Mouse (Mus musculus) hindbrain, embryonic 10.5 days (tissue): ENCODE measurements at regions not wholly inside any gene's neighbourhood (a gene's known extent, or its start where the extent isn't known, plus 50 kb on each side); places are given as distances from the start of the nearest gene placed in this dataset.

Experiments
- DNase-seq: peaks from one replicate; pipeline ENCODE4 v3.0.0-alpha.2; 2017; ENCODE audit warnings: low spot score
- H3K27ac ChIP-seq: fragments of 300-500 bp; sonication (generic); 2 replicates; pipeline ENCODE4 v1.5.1; 2016; ENCODE audit warnings: mild to moderate bottlenecking, moderate library complexity
- H3K27me3 ChIP-seq: fragments of 300-500 bp; sonication (generic); 2 replicates; pipeline ENCODE4 v1.6.1; 2016; ENCODE audit warnings: mild to moderate bottlenecking; ENCODE audit not compliant: poor library complexity, insufficient read depth, severe bottlenecking
- H3K36me3 ChIP-seq: fragments of 300-500 bp; sonication (generic); 2 replicates; pipeline ENCODE4 v1.6.1; 2016; ENCODE audit warnings: mild to moderate bottlenecking, moderate library complexity
- H3K4me1 ChIP-seq: fragments of 300-500 bp; sonication (generic); replicated peaks from 2 replicates; pipeline ENCODE4 v1.6.1; 2016; ENCODE audit warnings: mild to moderate bottlenecking
- H3K4me3 ChIP-seq: fragments of 300-500 bp; sonication (generic); 2 replicates; pipeline ENCODE4 v1.5.1; 2016; ENCODE audit warnings: mild to moderate bottlenecking, moderate library complexity
- H3K9me3 ChIP-seq: fragments of 300-500 bp; sonication (generic); 2 replicates; pipeline ENCODE4 v1.6.1; 2016; ENCODE audit warnings: mild to moderate bottlenecking, moderate library complexity
- WGBS: fragments of 180-500 bp; shearing (Covaris S2); methylation state at CpG from one replicate; pipeline ENCODE4 v1.1.7; 2016; 5-methylcytosine and 5-hydroxymethylcytosine counted together

- no peaks in the 10 kb centered on the region for H3K36me3 ChIP-seq
- peaks cover 17% of the 10 kb centered on the region for H3K4me1 ChIP-seq
- no peaks in the 10 kb centered on the region for H3K27me3 ChIP-seq
- DNase-seq = no peak
- H3K27ac ChIP-seq = no peak overlapping the region
- H3K9me3 ChIP-seq = peaks cover 9% of the 10 kb centered on the region; the same call in 1 of the 2 replicates
- no peak overlapping the region for H3K4me3 ChIP-seq
- WGBS = 51% methylated on average over 8 of the region's 8 CpGs
These were observed 249.5 kb downstream of the Gm49356 start for GRCm38 (mm10) chr15:59138393-59139107.

- Histone ChIP-seq H3K36me3 (no peaks in the 10 kb centered on the region), H3K9me3 (0 out of 2 replicates have a peak, but pooled peaks cover 3% of the 10 kb centered on the region), H3K27me3 (no peaks in the 10 kb centered on the region), H3K4me1 (peaks cover 28% of the 10 kb centered on the region), H3K4me3 (no peak overlapping the region), H3K27ac (no peak overlapping the region)
- 86% methylated on average over 4 of the region's 4 CpGs for WGBS
- no peak for DNase-seq
These were observed 252.5 kb downstream of the Gm49356 start for GRCm38 (mm10) chr15:59141621-59142020.

GRCm38 (mm10) chr15:59142481-59142880 is 253.4 kb downstream of the Gm49356 start:
- Histone ChIP-seq H3K27me3 (no peaks in the 10 kb centered on the region), H3K9me3 (no peaks in the 10 kb centered on the region), H3K4me1 (peaks cover 28% of the 10 kb centered on the region), H3K27ac (no peak overlapping the region), H3K4me3 (no peak overlapping the region), H3K36me3 (no peaks in the 10 kb centered on the region)
- 82% methylated on average over 9 of the region's 9 CpGs for WGBS
- DNase-seq = no peak

GRCm38 (mm10) chr15:59143891-59144290 is 254.8 kb downstream of the Gm49356 start:
- H3K36me3 ChIP-seq = no peaks in the 10 kb centered on the region
- no peak overlapping the region for H3K27ac ChIP-seq
- H3K9me3 ChIP-seq = no peaks in the 10 kb centered on the region
- WGBS = 90% methylated on average over 1 of the region's 1 CpGs
- peaks cover 14% of the 10 kb centered on the region for H3K4me1 ChIP-seq
- DNase-seq = no peak
- no peak overlapping the region for H3K4me3 ChIP-seq
- no peaks in the 10 kb centered on the region for H3K27me3 ChIP-seq

- Histone ChIP-seq H3K9me3 (no peaks in the 10 kb centered on the region), H3K27ac (peak overlapping the region; percentile 73), H3K27me3 (no peaks in the 10 kb centered on the region), H3K36me3 (no peaks in the 10 kb centered on the region), H3K4me1 (peaks cover 13% of the 10 kb centered on the region), H3K4me3 (no peak overlapping the region)
- 73% methylated on average over 5 of the region's 5 CpGs for WGBS
- DNase-seq = no peak
These were observed 256.6 kb downstream of the Gm49356 start for GRCm38 (mm10) chr15:59145679-59146078.

- peak overlapping the region; percentile 73; the same call in 1 of the 2 replicates for H3K27ac ChIP-seq
These were observed 257.0 kb downstream of the Gm49356 start for GRCm38 (mm10) chr15:59146111-59146510.

GRCm38 (mm10) chr15:59146586-59147085 is 257.5 kb downstream of the Gm49356 start:
- Histone ChIP-seq H3K9me3 (no peaks in the 10 kb centered on the region), H3K4me1 (peaks cover 13% of the 10 kb centered on the region), H3K36me3 (no peaks in the 10 kb centered on the region), H3K4me3 (no peak overlapping the region), H3K27me3 (no peaks in the 10 kb centered on the region), H3K27ac (0 out of 2 replicates have a peak overlapping the region, but pooled peaks have one; percentile 37)
- WGBS = 28% methylated on average over 9 of the region's 11 CpGs
- DNase-seq = peak; percentile 47

More at GRCm38 (mm10) chr15:59146111-59146510, 257.0 kb downstream of the Gm49356 start:
- Histone ChIP-seq H3K4me3 (no peak overlapping the region), H3K9me3 (no peaks in the 10 kb centered on the region), H3K36me3 (no peaks in the 10 kb centered on the region), H3K4me1 (peaks cover 13% of the 10 kb centered on the region), H3K27me3 (no peaks in the 10 kb centered on the region)
- no peak for DNase-seq
- WGBS = 82% methylated on average over 19 of the region's 19 CpGs

- WGBS = 91% methylated on average over 5 of the region's 5 CpGs
- no peak overlapping the region for H3K27ac ChIP-seq
- H3K36me3 ChIP-seq = no peaks in the 10 kb centered on the region
- no peaks in the 10 kb centered on the region for H3K27me3 ChIP-seq
- no peak overlapping the region for H3K4me3 ChIP-seq
- H3K4me1 ChIP-seq = peaks cover 15% of the 10 kb centered on the region
- H3K9me3 ChIP-seq = no peaks in the 10 kb centered on the region
- no peak for DNase-seq
These were observed 259.4 kb downstream of the Gm49356 start for GRCm38 (mm10) chr15:59148531-59148930.

GRCm38 (mm10) chr15:59151506-59151905 is 262.4 kb downstream of the Gm49356 start:
- no peaks in the 10 kb centered on the region for H3K9me3 ChIP-seq
- DNase-seq = no peak
- peaks cover 8% of the 10 kb centered on the region; the same call in 1 of the 2 replicates for H3K27me3 ChIP-seq
- H3K27ac ChIP-seq = no peak overlapping the region
- no peaks in the 10 kb centered on the region for H3K36me3 ChIP-seq
- H3K4me3 ChIP-seq = no peak overlapping the region
- H3K4me1 ChIP-seq = peaks cover 24% of the 10 kb centered on the region
- 90% methylated on average over 5 of the region's 5 CpGs for WGBS

- no peak for DNase-seq
- Histone ChIP-seq H3K27me3 (peaks cover 8% of the 10 kb centered on the region; the same call in 1 of the 2 replicates), H3K9me3 (no peaks in the 10 kb centered on the region), H3K4me1 (peaks cover 20% of the 10 kb centered on the region), H3K27ac (no peak overlapping the region), H3K4me3 (no peak overlapping the region), H3K36me3 (no peaks in the 10 kb centered on the region)
- 89% methylated on average over 6 of the region's 6 CpGs for WGBS
These were observed 263.8 kb downstream of the Gm49356 start for GRCm38 (mm10) chr15:59152786-59153388.

- no peak for DNase-seq
- Histone ChIP-seq H3K36me3 (no peaks in the 10 kb centered on the region), H3K9me3 (no peaks in the 10 kb centered on the region), H3K4me1 (peaks cover 20% of the 10 kb centered on the region), H3K27ac (peak overlapping the region; percentile 78), H3K27me3 (peaks cover 8% of the 10 kb centered on the region; the same call in 1 of the 2 replicates), H3K4me3 (no peak overlapping the region)
- 51% methylated on average over 16 of the region's 16 CpGs for WGBS
These were observed 264.5 kb downstream of the Gm49356 start for GRCm38 (mm10) chr15:59153416-59154250.

GRCm38 (mm10) chr15:59154407-59155288 is 265.6 kb downstream of the Gm49356 start:
- peak; percentile 21 for DNase-seq
- Histone ChIP-seq H3K27me3 (peaks cover 8% of the 10 kb centered on the region; the same call in 1 of the 2 replicates), H3K4me1 (peaks cover 20% of the 10 kb centered on the region), H3K36me3 (no peaks in the 10 kb centered on the region), H3K9me3 (no peaks in the 10 kb centered on the region), H3K4me3 (no peak overlapping the region), H3K27ac (peak overlapping the region; percentile 78)
- WGBS = 15% methylated on average over 6 of the region's 6 CpGs
